Mouse (Mus musculus): ENCODE results near the gene 4930583I09Rik.

The 4930583I09Rik gene

GRCm38 (mm10) chr17:64835928-64836327, at the start of gene 4930583I09Rik:
4930583I09Rik (minus strand) TSS chr17:64836071.
- ATAC-seq (ENCODE audit: insufficient number of reproducible peaks, low FRiP score, low TSS enrichment) = no peak

- no peak for ATAC-seq (ENCODE audit: insufficient number of reproducible peaks, low FRiP score, low TSS enrichment)
Measured at GRCm38 (mm10) chr17:64876111-64876510, 40.2 kb upstream of the 4930583I09Rik start.

GRCm38 (mm10) chr17:64873651-64874072, 37.8 kb upstream of the 4930583I09Rik start:
- no peak for ATAC-seq (ENCODE audit: insufficient number of reproducible peaks, low FRiP score, low TSS enrichment)

GRCm38 (mm10) chr17:64863817-64864216, 27.9 kb upstream of the 4930583I09Rik start:
- no peak for ATAC-seq (ENCODE audit: insufficient number of reproducible peaks, low FRiP score, low TSS enrichment)

GRCm38 (mm10) chr17:64860963-64861362, 25.1 kb upstream of the 4930583I09Rik start:
- ATAC-seq (ENCODE audit: insufficient number of reproducible peaks, low FRiP score, low TSS enrichment) = no peak

- no peak for ATAC-seq (ENCODE audit: insufficient number of reproducible peaks, low FRiP score, low TSS enrichment)
Measured at GRCm38 (mm10) chr17:64858848-64859247, 23.0 kb upstream of the 4930583I09Rik start.

GRCm38 (mm10) chr17:64848031-64848430, 12.2 kb upstream of the 4930583I09Rik start:
- ATAC-seq (ENCODE audit: insufficient number of reproducible peaks, low FRiP score, low TSS enrichment) = no peak

- ATAC-seq (ENCODE audit: insufficient number of reproducible peaks, low FRiP score, low TSS enrichment) = no peak
Measured at GRCm38 (mm10) chr17:64846654-64847053, 10.8 kb upstream of the 4930583I09Rik start.

- no peak for ATAC-seq (ENCODE audit: insufficient number of reproducible peaks, low FRiP score, low TSS enrichment)
Measured at GRCm38 (mm10) chr17:64836892-64837291, 1.0 kb upstream of the 4930583I09Rik start.

GRCm38 (mm10) chr17:64836352-64836751, 481 bp upstream of the 4930583I09Rik start:
- no peak for ATAC-seq (ENCODE audit: insufficient number of reproducible peaks, low FRiP score, low TSS enrichment)

- ATAC-seq (ENCODE audit: insufficient number of reproducible peaks, low FRiP score, low TSS enrichment) = no peak
Measured at GRCm38 (mm10) chr17:64833906-64834490, 1.9 kb downstream of the 4930583I09Rik start.

GRCm38 (mm10) chr17:64833071-64833470, 2.8 kb downstream of the 4930583I09Rik start:
- ATAC-seq (ENCODE audit: insufficient number of reproducible peaks, low FRiP score, low TSS enrichment) = peak; percentile 87

- no peak for ATAC-seq (ENCODE audit: insufficient number of reproducible peaks, low FRiP score, low TSS enrichment)
Measured at GRCm38 (mm10) chr17:64827482-64827881, 8.4 kb downstream of the 4930583I09Rik start.

- ATAC-seq (ENCODE audit: insufficient number of reproducible peaks, low FRiP score, low TSS enrichment) = no peak
Measured at GRCm38 (mm10) chr17:64826843-64827242, 9.0 kb downstream of the 4930583I09Rik start.

- no peak for ATAC-seq (ENCODE audit: insufficient number of reproducible peaks, low FRiP score, low TSS enrichment)
Measured at GRCm38 (mm10) chr17:64822561-64822960, 13.3 kb downstream of the 4930583I09Rik start.

GRCm38 (mm10) chr17:64820841-64821593, 14.9 kb downstream of the 4930583I09Rik start:
- no peak for ATAC-seq (ENCODE audit: insufficient number of reproducible peaks, low FRiP score, low TSS enrichment)

- ATAC-seq (ENCODE audit: insufficient number of reproducible peaks, low FRiP score, low TSS enrichment) = no peak
Measured at GRCm38 (mm10) chr17:64816298-64816697, 19.6 kb downstream of the 4930583I09Rik start.

GRCm38 (mm10) chr17:64815806-64816205, 20.1 kb downstream of the 4930583I09Rik start:
- ATAC-seq (ENCODE audit: insufficient number of reproducible peaks, low FRiP score, low TSS enrichment) = no peak

- ATAC-seq (ENCODE audit: insufficient number of reproducible peaks, low FRiP score, low TSS enrichment) = no peak
Measured at GRCm38 (mm10) chr17:64813568-64813967, 22.3 kb downstream of the 4930583I09Rik start.

- peak; percentile 51 for ATAC-seq (ENCODE audit: insufficient number of reproducible peaks, low FRiP score, low TSS enrichment)
Measured at GRCm38 (mm10) chr17:64806035-64806589, 29.8 kb downstream of the 4930583I09Rik start.

GRCm38 (mm10) chr17:64804375-64805124, 31.3 kb downstream of the 4930583I09Rik start:
- no peak for ATAC-seq (ENCODE audit: insufficient number of reproducible peaks, low FRiP score, low TSS enrichment)
